Mouse (Mus musculus) C2C12 (cell line): ENCODE measurements around the gene Wnt16. TPM values are rescaled to one million over a fixed set of nuclear protein-coding genes. Genes with fewer than 3 reads are reported as not detected.

Experiments used
- H3K27me3 ChIP-seq: one replicate; pipeline ENCODE4 v1.6.1; 2011; ENCODE audit not compliant: control insufficient read depth, insufficient read depth, insufficient read length
- H3K36me3 ChIP-seq: one replicate; pipeline ENCODE4 v1.6.1; 2011; ENCODE audit not compliant: control insufficient read depth, insufficient read depth
- H3K4me3 ChIP-seq: one replicate; pipeline ENCODE4 v1.5.1; 2011; ENCODE audit warnings: mild to moderate bottlenecking, control low read depth; ENCODE audit not compliant: poor library complexity, insufficient read depth, severe bottlenecking
- H3K79me2 ChIP-seq: one replicate; pipeline ENCODE4 v1.6.1; 2011; ENCODE audit not compliant: control insufficient read depth, insufficient read depth
- H3K79me3 ChIP-seq: one replicate; pipeline ENCODE4 v1.6.1; 2011; ENCODE audit warnings: low read depth, control low read depth
- H3ac ChIP-seq: one replicate; pipeline ENCODE3; 2011; ENCODE audit warnings: low read depth; ENCODE audit not compliant: control insufficient read depth, insufficient read length
- CEBPB ChIP-seq: IDR thresholded peaks from one replicate; pipeline ENCODE4 v1.6.1; 2011; ENCODE audit warnings: low read depth, mild to moderate bottlenecking, control low read depth, moderate library complexity
- CTCF ChIP-seq: IDR thresholded peaks from one replicate; pipeline ENCODE4 v1.5.1; 2011; ENCODE audit not compliant: control insufficient read depth, insufficient read depth, insufficient read length
- FOSL1 ChIP-seq: IDR thresholded peaks from one replicate; pipeline ENCODE4 v1.8.0; 2011; ENCODE audit warnings: mild to moderate bottlenecking, low read length; ENCODE audit not compliant: poor library complexity, insufficient read depth, severe bottlenecking
- MAX ChIP-seq: IDR thresholded peaks from one replicate; pipeline ENCODE4 v1.6.1; 2011; ENCODE audit warnings: mild to moderate bottlenecking, control low read depth
- MYOD1 ChIP-seq: IDR thresholded peaks from one replicate; pipeline ENCODE4 v1.6.1; 2011; ENCODE audit warnings: low read depth; ENCODE audit not compliant: control insufficient read depth, insufficient read length
- MYOG ChIP-seq: IDR thresholded peaks from one replicate; pipeline ENCODE4 v1.6.1; 2011; ENCODE audit not compliant: control insufficient read depth, insufficient read length; ENCODE audit errors: extremely low read depth
- USF1 ChIP-seq: IDR thresholded peaks from one replicate; pipeline ENCODE4 v1.6.1; 2011; ENCODE audit warnings: low read depth, mild to moderate bottlenecking, control low read depth, moderate library complexity
- polyA plus RNA-seq: library from polyadenylated mRNA; unstranded; fragments of >200 nt; fragmentation: generic; extraction: Trizol; gene quantifications from one replicate; pipeline ENCODE4 v1.2.1, GENCODE M21; 2012; ENCODE audit warnings: missing spikeins

The Wnt16 gene
- polyA plus RNA-seq, 1 experiment, result not detected

DNA sequence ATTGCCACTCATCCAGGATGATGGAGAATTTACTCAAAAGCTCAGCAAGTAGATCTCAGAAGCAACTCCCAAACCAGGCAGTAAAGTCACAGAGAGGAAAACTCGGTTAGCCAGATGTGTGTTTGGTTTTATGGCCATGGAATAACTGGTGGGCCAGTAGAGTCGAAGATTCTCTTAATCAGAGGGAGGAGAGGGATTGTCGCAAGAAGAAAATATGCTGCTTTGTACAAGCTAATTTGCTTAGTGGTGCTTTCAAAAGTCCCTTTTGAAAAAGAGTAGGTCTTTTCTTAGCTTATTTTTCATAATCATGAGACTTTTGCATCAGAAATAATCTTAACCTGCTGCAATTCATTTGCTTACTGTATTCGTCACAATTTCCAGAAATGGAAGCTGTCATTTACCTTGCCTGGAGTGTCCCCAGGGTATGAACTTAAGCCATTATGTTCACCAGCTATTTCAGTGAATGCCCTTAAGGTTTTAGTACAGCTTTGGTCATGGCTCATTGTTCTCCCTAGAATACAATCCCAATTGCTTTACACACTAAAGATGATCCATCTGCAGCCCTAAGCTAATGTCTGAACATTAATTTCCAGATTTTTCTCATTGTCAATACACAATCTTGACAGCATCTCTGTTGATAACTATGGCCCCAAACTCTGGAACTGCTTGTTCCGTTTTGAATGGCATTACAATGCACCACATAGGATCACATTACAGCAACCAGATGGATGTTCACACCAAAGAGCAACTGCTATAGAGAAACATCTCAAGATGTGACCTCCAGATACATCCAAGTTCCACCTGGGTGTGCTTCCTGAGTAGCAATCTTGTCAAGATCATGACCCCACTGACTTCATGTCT is 20.0 kb upstream of the Wnt16 start:
- no peaks in the 10 kb centered on the region for H3K79me2 ChIP-seq
- TF ChIP-seq MYOG, result no peak
- no peak for TF ChIP-seq MAX
- no peak for TF ChIP-seq FOSL1
- no peak for TF ChIP-seq CTCF
- no peak for TF ChIP-seq CEBPB
- no peak for TF ChIP-seq MYOD1
- no peak for TF ChIP-seq USF1

DNA sequence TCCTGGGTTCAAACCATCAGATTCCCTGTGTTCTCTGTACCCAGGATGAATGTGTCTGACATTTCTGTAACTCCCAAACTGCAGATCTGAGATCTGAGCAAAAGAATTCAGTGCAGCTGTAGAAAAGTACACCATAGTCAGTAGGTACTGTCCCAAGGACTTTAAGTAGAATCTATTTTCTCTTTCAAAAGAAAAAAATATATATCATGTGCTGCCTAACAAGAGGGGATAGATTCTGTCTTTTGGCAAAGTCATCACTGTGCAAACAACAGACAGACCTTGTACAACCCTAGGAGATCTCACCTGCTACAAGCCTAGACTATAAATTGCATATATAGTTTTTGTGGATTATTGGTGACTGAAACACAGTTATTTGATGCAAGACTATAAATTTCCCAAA is 19.4 kb upstream of the Wnt16 start:
- H3K79me3 ChIP-seq, result no peaks in the 10 kb centered on the region

More for the DNA sequence above, 20.0 kb upstream of the Wnt16 start:
- no peak overlapping the region for H3K4me3 ChIP-seq
- no peaks in the 10 kb centered on the region for H3K79me3 ChIP-seq
- no peaks in the 10 kb centered on the region for H3K27me3 ChIP-seq
- H3ac ChIP-seq, result no peak overlapping the region
- no peaks in the 10 kb centered on the region for H3K36me3 ChIP-seq

DNA sequence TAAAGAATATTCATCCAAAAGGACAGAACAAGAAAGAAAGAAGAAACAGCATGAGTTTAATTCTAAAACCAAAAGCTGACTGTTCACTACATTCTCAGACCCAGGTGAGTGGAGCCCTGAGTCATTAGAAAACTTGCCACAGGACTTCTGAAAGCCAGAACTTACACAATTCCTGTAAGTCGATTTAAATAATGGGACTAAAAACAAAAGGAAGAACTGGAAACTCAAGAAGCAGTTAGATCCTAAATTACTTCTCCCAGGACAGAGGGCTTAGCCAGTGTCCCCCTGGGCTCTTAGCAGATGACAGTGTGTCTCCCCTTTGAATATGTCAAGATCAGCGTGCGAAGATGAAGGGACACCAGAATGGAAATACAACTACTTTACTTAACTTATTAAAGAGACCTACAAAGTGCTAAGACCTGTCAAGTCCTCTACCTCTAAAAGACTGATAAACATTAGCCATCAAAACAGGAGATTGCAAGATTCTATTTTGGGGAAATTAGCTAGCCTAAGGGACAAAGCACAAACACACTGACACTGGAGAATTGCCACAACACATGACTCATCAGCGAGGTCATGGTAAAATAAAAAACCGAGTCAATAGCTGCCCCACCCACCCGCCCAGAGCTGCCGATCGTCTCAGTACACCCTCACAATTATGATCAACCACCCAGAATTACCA is 18.0 kb upstream of the Wnt16 start:
- no peaks in the 10 kb centered on the region for H3K36me3 ChIP-seq
- TF ChIP-seq MAX (no peak), MYOG (no peak), CTCF (no peak), FOSL1 (no peak), USF1 (no peak), MYOD1 (no peak), CEBPB (no peak)
- no peak overlapping the region for H3K4me3 ChIP-seq
- no peak overlapping the region for H3ac ChIP-seq
- no peaks in the 10 kb centered on the region for H3K27me3 ChIP-seq
- H3K79me3 ChIP-seq, result no peaks in the 10 kb centered on the region
- H3K79me2 ChIP-seq, result no peaks in the 10 kb centered on the region

More for the DNA sequence above, 19.4 kb upstream of the Wnt16 start:
- Histone ChIP-seq H3K79me2 (no peaks in the 10 kb centered on the region), H3ac (no peak overlapping the region), H3K4me3 (no peak overlapping the region), H3K36me3 (no peaks in the 10 kb centered on the region), H3K27me3 (no peaks in the 10 kb centered on the region)
- no peak for TF ChIP-seq USF1

DNA sequence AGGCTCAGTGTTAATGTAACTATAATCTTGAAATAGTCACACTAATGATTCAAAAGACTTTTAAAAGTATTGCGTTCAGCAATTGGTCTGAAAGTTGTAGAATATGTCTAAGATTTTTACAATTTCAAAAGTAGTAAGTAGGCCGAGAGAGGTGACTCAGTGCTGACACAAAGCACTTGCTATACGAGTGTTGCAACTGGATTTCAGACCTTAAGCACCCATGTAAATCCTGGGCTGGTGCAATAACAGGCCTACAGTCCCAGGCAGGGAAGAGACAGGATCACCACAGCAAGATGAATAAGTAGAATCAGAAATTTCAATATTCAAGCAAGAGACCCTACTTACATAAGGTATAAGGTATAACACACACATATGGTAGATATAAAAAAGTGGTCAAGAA is 10.1 kb upstream of the Wnt16 start:
- no peak overlapping the region for H3K4me3 ChIP-seq
- H3K27me3 ChIP-seq, result no peaks in the 10 kb centered on the region
- no peak for TF ChIP-seq USF1
- TF ChIP-seq FOSL1, result no peak
- no peak for TF ChIP-seq MAX
- TF ChIP-seq MYOD1, result no peak
- TF ChIP-seq CEBPB, result no peak
- TF ChIP-seq CTCF, result no peak
- TF ChIP-seq MYOG, result no peak
- H3ac ChIP-seq, result no peak overlapping the region
- H3K79me2 ChIP-seq, result no peaks in the 10 kb centered on the region
- no peaks in the 10 kb centered on the region for H3K36me3 ChIP-seq
- H3K79me3 ChIP-seq, result no peaks in the 10 kb centered on the region

DNA sequence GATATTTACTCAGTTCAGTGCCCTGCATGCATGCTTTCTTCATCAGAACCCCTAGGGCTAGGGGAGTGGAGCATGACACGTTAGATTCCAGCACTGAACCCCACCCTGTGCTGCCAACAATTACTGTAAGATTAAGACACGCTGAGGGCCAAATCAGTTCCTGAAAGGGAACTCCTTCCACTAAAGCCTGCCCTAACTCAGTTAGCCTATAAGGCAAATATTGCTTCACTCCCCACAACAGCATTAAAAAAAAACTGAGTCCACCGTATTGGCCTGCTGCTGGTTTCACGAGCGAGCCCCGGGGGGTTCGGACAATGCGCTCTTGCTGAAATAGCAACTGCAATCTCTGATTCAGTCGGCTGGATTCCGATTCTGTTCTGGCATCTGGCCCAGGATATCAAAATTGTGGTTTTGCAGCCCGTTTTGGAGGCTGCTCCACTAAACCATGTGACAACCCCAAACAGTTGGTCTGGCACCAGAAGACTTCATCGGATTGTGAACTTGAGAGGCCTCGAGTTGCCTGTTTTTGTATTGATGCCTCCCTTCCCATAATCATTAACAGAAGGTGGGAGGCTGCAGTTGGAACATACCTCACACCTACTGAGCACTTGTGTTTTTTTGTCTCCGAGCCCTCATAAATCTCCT is 7.7 kb upstream of the Wnt16 start:
- Histone ChIP-seq H3K27me3 (no peaks in the 10 kb centered on the region), H3K4me3 (no peak overlapping the region), H3K79me2 (no peaks in the 10 kb centered on the region), H3K79me3 (no peaks in the 10 kb centered on the region), H3K36me3 (no peaks in the 10 kb centered on the region), H3ac (no peak overlapping the region)
- TF ChIP-seq FOSL1 (no peak), CTCF (no peak), CEBPB (peak; percentile 84), MAX (peak; percentile 16), USF1 (peak; percentile 48), MYOG (no peak), MYOD1 (peak; percentile 47)
